Mouse (Mus musculus) forebrain, embryonic 16.5 days (tissue): ENCODE measurements around the gene Stk11. TPM values are rescaled to one million over a fixed set of nuclear protein-coding genes. Genes with fewer than 3 reads are reported as not detected.

Experiments
- ATAC-seq: fragments of 200-750 bp; cut with Nextera tagmentation; 2 replicates; pipeline ENCODE4 v1.8.0; 2017; ENCODE audit warnings: mild to moderate bottlenecking, moderate library complexity
- H3K27ac ChIP-seq: fragments of 300-500 bp; sonication (generic); 2 replicates; pipeline ENCODE4 v1.5.1; 2014; ENCODE audit warnings: low read length, control low read depth
- H3K27me3 ChIP-seq: fragments of 300-500 bp; sonication (generic); replicated peaks from 2 replicates; pipeline ENCODE4 v1.6.1; 2014; ENCODE audit warnings: low read length; ENCODE audit not compliant: control insufficient read depth, insufficient read depth
- H3K36me3 ChIP-seq: fragments of 300-500 bp; sonication (generic); 2 replicates; pipeline ENCODE4 v1.6.1; 2014; ENCODE audit not compliant: control insufficient read depth, insufficient read depth
- H3K4me1 ChIP-seq: fragments of 300-500 bp; sonication (generic); replicated peaks from 2 replicates; pipeline ENCODE4 v1.6.1; 2014; ENCODE audit warnings: low read length; ENCODE audit not compliant: control insufficient read depth, insufficient read depth
- H3K4me2 ChIP-seq: fragments of 300-500 bp; sonication (generic); 2 replicates; pipeline ENCODE4 v1.6.1; 2014; ENCODE audit warnings: mild to moderate bottlenecking, low read length, control low read depth
- H3K4me3 ChIP-seq: fragments of 300-500 bp; sonication (generic); replicated peaks from 2 replicates; pipeline ENCODE4 v1.5.1; 2014; ENCODE audit warnings: mild to moderate bottlenecking, low read length, control low read depth
- H3K9ac ChIP-seq: fragments of 300-500 bp; sonication (generic); replicated peaks from 2 replicates; pipeline ENCODE4 v1.6.1; 2014; ENCODE audit warnings: low read depth, low read length, control low read depth
- H3K9me3 ChIP-seq: fragments of 300-500 bp; sonication (generic); 2 replicates; pipeline ENCODE4 v1.6.1; 2016; ENCODE audit warnings: low read length; ENCODE audit not compliant: control insufficient read depth
- WGBS: fragments of 180-500 bp; shearing (Covaris S2); extraction: QIAGEN DNeasy Blood & Tissue Kit; methylation state at CpG from one replicate; pipeline ENCODE4 v1.1.7; 2014; 5-methylcytosine and 5-hydroxymethylcytosine counted together
- polyA plus RNA-seq: library from polyadenylated mRNA; unstranded; fragments of >200 nt; fragmentation: Nextera tagmentation; extraction: Ambion mirVana; gene quantifications from 2 replicates; pipeline ENCODE4 v1.2.1, GENCODE M21; 2015

Gene Stk11
- polyA plus RNA-seq, 1 experiment from 2014 or later, result 18.0 TPM

GRCm38 (mm10) chr10:80156752-80157053, 41.1 kb downstream of the Stk11 start:
- Histone ChIP-seq H3K4me2 (no peak overlapping the region), H3K9ac (no peak overlapping the region), H3K27ac (peak overlapping the region; percentile 88), H3K27me3 (no peaks in the 10 kb centered on the region), H3K4me1 (peaks cover 71% of the 10 kb centered on the region), H3K4me3 (no peak overlapping the region), H3K9me3 (no peaks in the 10 kb centered on the region), H3K36me3 (peaks cover 37% of the 10 kb centered on the region)
- ATAC-seq, result no peak
- WGBS, result 62% methylated on average over 7 of the region's 7 CpGs

GRCm38 (mm10) chr10:80157141-80157929, 41.7 kb downstream of the Stk11 start:
- no peak overlapping the region for H3K4me3 ChIP-seq
- peaks cover 67% of the 10 kb centered on the region for H3K4me1 ChIP-seq
- peaks cover 37% of the 10 kb centered on the region for H3K36me3 ChIP-seq
- no peaks in the 10 kb centered on the region for H3K27me3 ChIP-seq
- no peak for ATAC-seq
- peak overlapping the region; percentile 88 for H3K27ac ChIP-seq
- peak overlapping the region; percentile 16; the same call in 1 of the 2 replicates for H3K4me2 ChIP-seq
- H3K9ac ChIP-seq, result 0 out of 2 replicates have a peak overlapping the region, but pooled peaks have one; percentile 26
- no peaks in the 10 kb centered on the region for H3K9me3 ChIP-seq
- WGBS, result 46% methylated on average over 15 of the region's 15 CpGs

DNA sequence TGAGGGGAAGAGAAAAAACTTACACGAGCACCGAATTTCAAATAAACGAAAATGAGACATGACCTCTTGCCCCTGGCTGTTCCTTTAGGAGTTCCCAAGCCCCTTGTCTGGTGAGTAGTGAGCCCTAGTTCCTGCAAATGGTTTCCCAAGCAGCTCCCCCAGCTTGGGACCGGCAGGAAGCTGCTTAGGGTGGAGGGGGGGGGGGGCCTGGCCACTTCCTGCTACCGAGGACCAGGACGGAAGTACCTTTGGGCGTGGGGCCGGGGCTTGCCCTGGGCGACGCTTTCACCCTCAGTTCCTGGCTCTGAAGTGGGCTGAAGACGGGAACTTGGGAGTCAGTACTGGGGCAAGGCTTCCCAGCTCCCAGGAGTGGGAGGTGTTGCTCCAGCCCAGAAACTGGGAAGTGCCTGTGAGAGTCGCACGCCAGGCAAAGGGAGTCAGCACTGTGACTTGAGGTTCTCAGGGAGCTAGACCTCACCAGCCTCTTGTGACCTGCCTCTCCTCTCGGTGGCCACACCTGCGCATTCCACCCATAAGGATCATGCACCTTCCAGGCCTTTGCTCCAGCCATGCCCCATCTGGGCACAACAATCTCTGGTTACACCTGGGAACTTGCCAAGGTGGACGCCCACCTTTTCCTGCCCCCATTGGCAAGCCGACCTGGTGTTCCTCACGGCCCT, 42.8 kb downstream of the Stk11 start:
- H3K9me3 ChIP-seq, result no peaks in the 10 kb centered on the region
- H3K4me3 ChIP-seq, result no peak overlapping the region
- WGBS, result 14% methylated on average over 18 of the region's 18 CpGs
- H3K36me3 ChIP-seq, result peaks cover 37% of the 10 kb centered on the region
- no peak overlapping the region for H3K4me2 ChIP-seq
- H3K4me1 ChIP-seq, result peaks cover 56% of the 10 kb centered on the region
- peak overlapping the region; percentile 12; the same call in 1 of the 2 replicates for H3K9ac ChIP-seq
- ATAC-seq, result no peak
- peak overlapping the region; percentile 88 for H3K27ac ChIP-seq
- no peaks in the 10 kb centered on the region for H3K27me3 ChIP-seq

- Histone ChIP-seq H3K9ac (peak overlapping the region; percentile 60), H3K4me3 (peak overlapping the region; percentile 48), H3K27me3 (no peaks in the 10 kb centered on the region), H3K4me1 (peaks cover 52% of the 10 kb centered on the region), H3K4me2 (peak overlapping the region; percentile 80), H3K36me3 (peaks cover 33% of the 10 kb centered on the region), H3K27ac (peak overlapping the region; percentile 88), H3K9me3 (no peaks in the 10 kb centered on the region)
- peak; percentile 21; the same call in 1 of the 2 replicates for ATAC-seq
- 8% methylated on average over 12 of the region's 12 CpGs for WGBS
These were observed 43.5 kb downstream of the Stk11 start for GRCm38 (mm10) chr10:80159021-80159560.

GRCm38 (mm10) chr10:80159561-80160454, 44.2 kb downstream of the Stk11 start:
- Histone ChIP-seq H3K27me3 (no peaks in the 10 kb centered on the region), H3K4me3 (peak overlapping the region; percentile 48), H3K9ac (peak overlapping the region; percentile 60), H3K4me1 (peaks cover 54% of the 10 kb centered on the region), H3K27ac (peak overlapping the region; percentile 88), H3K9me3 (no peaks in the 10 kb centered on the region), H3K36me3 (peaks cover 26% of the 10 kb centered on the region), H3K4me2 (peak overlapping the region; percentile 80)
- ATAC-seq, result peak; percentile 90
- WGBS, result under 1% methylated on average over 55 of the region's 55 CpGs

DNA sequence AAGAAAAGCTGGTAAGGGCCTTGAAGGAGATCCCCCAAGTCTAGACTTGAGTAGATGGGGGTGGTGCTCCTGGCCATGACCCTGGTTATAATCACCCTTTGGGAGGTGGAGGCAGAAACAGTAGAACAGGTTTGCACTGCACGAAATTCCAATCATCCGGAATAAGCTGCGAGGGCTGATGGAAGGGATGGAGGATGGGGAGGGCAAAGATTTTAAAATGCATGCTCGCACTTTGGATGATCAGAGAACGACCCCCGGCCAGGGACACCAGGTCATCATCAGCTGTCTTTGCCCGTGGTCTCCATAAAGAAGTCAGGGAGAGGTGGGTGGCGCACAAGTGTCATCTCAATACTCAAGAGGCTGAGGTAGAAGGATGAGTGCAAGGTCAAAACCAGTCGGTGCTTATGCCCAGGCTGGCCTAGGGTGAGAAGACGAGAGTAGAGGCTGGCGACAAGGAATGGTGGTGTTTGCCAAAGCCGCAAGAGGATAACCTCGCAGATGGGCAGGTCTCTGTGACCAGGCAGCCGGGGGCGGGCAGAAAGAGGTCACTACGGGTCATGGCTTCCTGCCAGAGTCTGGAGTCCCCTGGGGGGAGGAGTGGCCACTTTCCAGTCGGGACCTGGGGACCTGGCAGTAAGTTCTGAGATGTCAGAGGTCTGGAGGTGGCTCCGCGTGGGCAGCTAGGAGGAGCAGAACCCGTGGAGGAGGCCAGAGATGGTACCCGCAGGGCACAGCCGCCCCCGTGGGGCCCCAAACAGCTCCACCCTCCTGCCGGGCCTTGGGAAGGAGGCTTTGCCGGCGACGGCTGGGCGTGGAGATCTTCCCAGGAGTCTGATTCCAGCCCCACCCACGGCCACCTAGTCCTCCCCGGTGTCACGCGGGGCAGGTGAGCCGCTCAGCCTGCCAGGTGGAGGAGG, 45.1 kb downstream of the Stk11 start:
- H3K9me3 ChIP-seq, result no peaks in the 10 kb centered on the region
- 0 out of 2 replicates have a peak overlapping the region, but pooled peaks have one; percentile 22 for H3K9ac ChIP-seq

DNA sequence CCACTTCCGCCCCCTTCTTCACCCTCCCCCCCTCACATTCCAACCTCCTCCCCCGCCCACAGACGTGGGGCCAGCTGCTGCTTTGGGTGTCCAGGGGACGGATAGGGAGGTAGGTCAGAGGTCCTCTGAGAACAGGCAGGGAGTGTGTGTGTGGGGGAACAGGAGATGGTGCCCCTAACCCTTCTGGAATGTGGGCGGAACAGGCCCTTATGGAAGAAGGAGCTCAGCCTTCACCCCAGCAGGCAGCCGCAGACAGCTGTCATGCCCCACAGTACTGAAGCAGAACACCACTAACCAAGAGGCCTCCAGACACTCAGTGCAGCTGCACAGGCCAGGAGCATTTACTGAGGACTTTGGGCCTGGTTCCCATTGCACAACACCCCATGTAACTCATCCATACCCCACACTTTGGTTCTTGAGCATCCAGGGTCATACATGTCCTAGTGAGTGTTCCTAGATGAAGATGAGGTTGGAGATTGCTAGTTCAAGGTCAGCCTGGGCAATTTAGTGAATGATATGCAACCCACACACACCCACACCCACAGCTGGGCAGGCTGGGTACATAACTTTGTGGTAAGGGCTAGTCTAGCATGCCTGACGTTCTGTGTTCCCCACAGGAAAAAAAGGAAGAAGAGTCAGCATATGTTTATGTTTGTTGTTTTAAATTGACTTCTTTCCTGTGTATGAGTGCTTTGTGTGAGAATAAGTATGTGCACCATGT, 46.1 kb downstream of the Stk11 start:
- Histone ChIP-seq H3K4me2 (no peak overlapping the region), H3K9me3 (no peaks in the 10 kb centered on the region), H3K9ac (no peak overlapping the region), H3K27ac (peak overlapping the region; percentile 18; the same call in 1 of the 2 replicates), H3K27me3 (no peaks in the 10 kb centered on the region), H3K36me3 (peaks cover 8% of the 10 kb centered on the region), H3K4me3 (no peak overlapping the region), H3K4me1 (peaks cover 67% of the 10 kb centered on the region)
- ATAC-seq, result no peak
- 19% methylated on average over 7 of the region's 7 CpGs for WGBS

More for the DNA sequence above, 45.1 kb downstream of the Stk11 start:
- peak overlapping the region; percentile 48 for H3K4me3 ChIP-seq
- H3K4me1 ChIP-seq, result peaks cover 64% of the 10 kb centered on the region
- no peak for ATAC-seq
- 3% methylated on average over 33 of the region's 33 CpGs for WGBS
- no peaks in the 10 kb centered on the region for H3K27me3 ChIP-seq
- peaks cover 17% of the 10 kb centered on the region for H3K36me3 ChIP-seq
- peak overlapping the region; percentile 62 for H3K4me2 ChIP-seq
- peak overlapping the region; percentile 59; the same call in 1 of the 2 replicates for H3K27ac ChIP-seq

- WGBS, result 85% methylated on average over 3 of the region's 3 CpGs
- Histone ChIP-seq H3K36me3 (peaks cover 3% of the 10 kb centered on the region; the same call in 1 of the 2 replicates), H3K4me2 (no peak overlapping the region), H3K27ac (no peak overlapping the region), H3K9me3 (no peaks in the 10 kb centered on the region), H3K4me3 (no peak overlapping the region), H3K9ac (no peak overlapping the region), H3K27me3 (no peaks in the 10 kb centered on the region), H3K4me1 (peaks cover 67% of the 10 kb centered on the region)
- ATAC-seq, result no peak
These were observed 46.6 kb downstream of the Stk11 start for GRCm38 (mm10) chr10:80162243-80162608.
